Mouse (Mus musculus): ENCODE data around the gene Olfr1443. TPM values are rescaled to one million over a fixed set of nuclear protein-coding genes. Genes with fewer than 3 reads are reported as not detected.

Olfr1443 gene
- not detected in 2 replicates for polyA plus RNA-seq (2014; fragmentation: Nextera tagmentation; extraction: Ambion mirVana)

GRCm38 (mm10) chr19:12677812-12678211 lies at the start of gene Olfr1443:
Gene Olfr1443, plus strand, starts transcription at chr19:12678112.
- Histone ChIP-seq H3K27me3 (ENCODE audit: control insufficient read depth, insufficient read depth, low read length) (no peaks in the 10 kb centered on the region), H3K27ac (replicated peaks; ENCODE audit: low read depth, low read length) (no peak within 1 kb of the TSS), H3K4me3 (ENCODE audit: low read depth, low read length) (no peak within 1 kb of the TSS), H3K36me3 (replicated peaks; ENCODE audit: control insufficient read depth, insufficient read depth, low read depth, low read length) (no peaks in the 10 kb centered on the region), H3K9ac (replicated peaks; ENCODE audit: low read length) (no peak within 1 kb of the TSS), H3K4me2 (ENCODE audit: low read depth, low read length) (no peak within 1 kb of the TSS), H3K9me3 (replicated peaks; ENCODE audit: control insufficient read depth, low read length) (no peaks in the 10 kb centered on the region), H3K4me1 (ENCODE audit: control insufficient read depth, insufficient read depth, low read length) (no peaks in the 10 kb centered on the region)
- DNase-seq (ENCODE audit: low spot score) (no peak), ATAC-seq (replicated peaks; ENCODE audit: insufficient number of reproducible peaks, low FRiP score, low TSS enrichment, low read depth) (no peak)
- 71% methylated on average over 3 of the region's 3 CpGs for WGBS

GRCm38 (mm10) chr19:12633176-12633575 lies 44.7 kb upstream of the Olfr1443 start, which contains the start of gene Glyat:
Gene Glyat, plus strand, starts transcription at chr19:12633308.
- no peak for ATAC-seq (replicated peaks; ENCODE audit: insufficient number of reproducible peaks, low FRiP score, low TSS enrichment, low read depth)
- Histone ChIP-seq H3K27me3 (ENCODE audit: control insufficient read depth, insufficient read depth, low read length) (no peaks in the 10 kb centered on the region), H3K4me1 (ENCODE audit: control insufficient read depth, insufficient read depth, low read length) (no peaks in the 10 kb centered on the region), H3K4me2 (ENCODE audit: low read depth, low read length) (no peak within 1 kb of the TSS), H3K9me3 (replicated peaks; ENCODE audit: control insufficient read depth, low read length) (no peaks in the 10 kb centered on the region), H3K36me3 (replicated peaks; ENCODE audit: control insufficient read depth, insufficient read depth, low read depth, low read length) (no peaks in the 10 kb centered on the region), H3K27ac (replicated peaks; ENCODE audit: low read depth, low read length) (no peak within 1 kb of the TSS), H3K4me3 (ENCODE audit: low read depth, low read length) (no peak within 1 kb of the TSS), H3K9ac (replicated peaks; ENCODE audit: low read length) (no peak within 1 kb of the TSS)
- WGBS: 77% methylated on average over 4 of the region's 4 CpGs
- DNase-seq (ENCODE audit: low spot score): no peak

GRCm38 (mm10) chr19:12634259-12634658 lies 43.7 kb upstream of the Olfr1443 start:
- Histone ChIP-seq H3K4me3 (ENCODE audit: low read depth, low read length) (no peak overlapping the region), H3K27ac (replicated peaks; ENCODE audit: low read depth, low read length) (no peak overlapping the region), H3K27me3 (ENCODE audit: control insufficient read depth, insufficient read depth, low read length) (no peaks in the 10 kb centered on the region), H3K9me3 (replicated peaks; ENCODE audit: control insufficient read depth, low read length) (no peaks in the 10 kb centered on the region), H3K9ac (replicated peaks; ENCODE audit: low read length) (no peak overlapping the region), H3K36me3 (replicated peaks; ENCODE audit: control insufficient read depth, insufficient read depth, low read depth, low read length) (no peaks in the 10 kb centered on the region), H3K4me1 (ENCODE audit: control insufficient read depth, insufficient read depth, low read length) (no peaks in the 10 kb centered on the region), H3K4me2 (ENCODE audit: low read depth, low read length) (no peak overlapping the region)
- ATAC-seq (replicated peaks; ENCODE audit: insufficient number of reproducible peaks, low FRiP score, low TSS enrichment, low read depth) (no peak), DNase-seq (ENCODE audit: low spot score) (no peak)
- WGBS: 85% methylated on average over 3 of the region's 3 CpGs

GRCm38 (mm10) chr19:12634963-12635362 lies 42.9 kb upstream of the Olfr1443 start:
- H3K27ac ChIP-seq (replicated peaks; ENCODE audit: low read depth, low read length): no peak overlapping the region
- H3K9me3 ChIP-seq (replicated peaks; ENCODE audit: control insufficient read depth, low read length): no peaks in the 10 kb centered on the region
- no peaks in the 10 kb centered on the region for H3K4me1 ChIP-seq (ENCODE audit: control insufficient read depth, insufficient read depth, low read length)
- 86% methylated on average over 4 of the region's 4 CpGs for WGBS
- DNase-seq (ENCODE audit: low spot score) (no peak), ATAC-seq (replicated peaks; ENCODE audit: insufficient number of reproducible peaks, low FRiP score, low TSS enrichment, low read depth) (no peak)
- H3K9ac ChIP-seq (replicated peaks; ENCODE audit: low read length): no peak overlapping the region
- no peaks in the 10 kb centered on the region for H3K36me3 ChIP-seq (replicated peaks; ENCODE audit: control insufficient read depth, insufficient read depth, low read depth, low read length)
- H3K4me2 ChIP-seq (ENCODE audit: low read depth, low read length): no peak overlapping the region
- no peaks in the 10 kb centered on the region for H3K27me3 ChIP-seq (ENCODE audit: control insufficient read depth, insufficient read depth, low read length)
- no peak overlapping the region for H3K4me3 ChIP-seq (ENCODE audit: low read depth, low read length)

GRCm38 (mm10) chr19:12636863-12637262 lies 41.0 kb upstream of the Olfr1443 start:
- no peak for DNase-seq (ENCODE audit: low spot score)
- no peaks in the 10 kb centered on the region for H3K9me3 ChIP-seq (replicated peaks; ENCODE audit: control insufficient read depth, low read length)
- no peaks in the 10 kb centered on the region for H3K27me3 ChIP-seq (ENCODE audit: control insufficient read depth, insufficient read depth, low read length)
- H3K36me3 ChIP-seq (replicated peaks; ENCODE audit: control insufficient read depth, insufficient read depth, low read depth, low read length): no peaks in the 10 kb centered on the region
- no peak overlapping the region for H3K27ac ChIP-seq (replicated peaks; ENCODE audit: low read depth, low read length)
- 65% methylated on average over 3 of the region's 3 CpGs for WGBS
- H3K4me1 ChIP-seq (ENCODE audit: control insufficient read depth, insufficient read depth, low read length): no peaks in the 10 kb centered on the region
- H3K9ac ChIP-seq (replicated peaks; ENCODE audit: low read length): no peak overlapping the region
- ATAC-seq (replicated peaks; ENCODE audit: insufficient number of reproducible peaks, low FRiP score, low TSS enrichment, low read depth): no peak
- no peak overlapping the region for H3K4me2 ChIP-seq (ENCODE audit: low read depth, low read length)
- no peak overlapping the region for H3K4me3 ChIP-seq (ENCODE audit: low read depth, low read length)

GRCm38 (mm10) chr19:12638049-12638448 lies 39.9 kb upstream of the Olfr1443 start:
- Histone ChIP-seq H3K27me3 (ENCODE audit: control insufficient read depth, insufficient read depth, low read length) (no peaks in the 10 kb centered on the region), H3K4me2 (ENCODE audit: low read depth, low read length) (no peak overlapping the region), H3K9me3 (replicated peaks; ENCODE audit: control insufficient read depth, low read length) (no peaks in the 10 kb centered on the region), H3K4me1 (ENCODE audit: control insufficient read depth, insufficient read depth, low read length) (no peaks in the 10 kb centered on the region), H3K4me3 (ENCODE audit: low read depth, low read length) (no peak overlapping the region), H3K27ac (replicated peaks; ENCODE audit: low read depth, low read length) (no peak overlapping the region), H3K9ac (replicated peaks; ENCODE audit: low read length) (no peak overlapping the region), H3K36me3 (replicated peaks; ENCODE audit: control insufficient read depth, insufficient read depth, low read depth, low read length) (no peaks in the 10 kb centered on the region)
- 96% methylated on average over 1 of the region's 1 CpGs for WGBS
- ATAC-seq (replicated peaks; ENCODE audit: insufficient number of reproducible peaks, low FRiP score, low TSS enrichment, low read depth): no peak
- no peak for DNase-seq (ENCODE audit: low spot score)

GRCm38 (mm10) chr19:12649511-12649910 lies 28.4 kb upstream of the Olfr1443 start:
- Histone ChIP-seq H3K4me3 (ENCODE audit: low read depth, low read length) (no peak overlapping the region), H3K9me3 (replicated peaks; ENCODE audit: control insufficient read depth, low read length) (no peaks in the 10 kb centered on the region), H3K9ac (replicated peaks; ENCODE audit: low read length) (no peak overlapping the region), H3K27me3 (ENCODE audit: control insufficient read depth, insufficient read depth, low read length) (no peaks in the 10 kb centered on the region), H3K4me1 (ENCODE audit: control insufficient read depth, insufficient read depth, low read length) (no peaks in the 10 kb centered on the region), H3K36me3 (replicated peaks; ENCODE audit: control insufficient read depth, insufficient read depth, low read depth, low read length) (no peaks in the 10 kb centered on the region), H3K27ac (replicated peaks; ENCODE audit: low read depth, low read length) (no peak overlapping the region), H3K4me2 (ENCODE audit: low read depth, low read length) (no peak overlapping the region)
- DNase-seq (ENCODE audit: low spot score) (no peak), ATAC-seq (replicated peaks; ENCODE audit: insufficient number of reproducible peaks, low FRiP score, low TSS enrichment, low read depth) (no peak)

GRCm38 (mm10) chr19:12666156-12666555 lies 11.8 kb upstream of the Olfr1443 start:
- Histone ChIP-seq H3K9ac (replicated peaks; ENCODE audit: low read length) (no peak overlapping the region), H3K9me3 (replicated peaks; ENCODE audit: control insufficient read depth, low read length) (no peaks in the 10 kb centered on the region), H3K4me2 (ENCODE audit: low read depth, low read length) (no peak overlapping the region), H3K4me1 (ENCODE audit: control insufficient read depth, insufficient read depth, low read length) (no peaks in the 10 kb centered on the region), H3K36me3 (replicated peaks; ENCODE audit: control insufficient read depth, insufficient read depth, low read depth, low read length) (no peaks in the 10 kb centered on the region), H3K4me3 (ENCODE audit: low read depth, low read length) (no peak overlapping the region), H3K27me3 (ENCODE audit: control insufficient read depth, insufficient read depth, low read length) (no peaks in the 10 kb centered on the region), H3K27ac (replicated peaks; ENCODE audit: low read depth, low read length) (no peak overlapping the region)
- no peak for ATAC-seq (replicated peaks; ENCODE audit: insufficient number of reproducible peaks, low FRiP score, low TSS enrichment, low read depth)
- DNase-seq (ENCODE audit: low spot score): no peak
- 73% methylated on average over 1 of the region's 1 CpGs for WGBS
